Mouse (Mus musculus): ENCODE measurements around the gene Gse1. TPM values are rescaled to one million over a fixed set of nuclear protein-coding genes. Genes with fewer than 3 reads are reported as not detected.

The Gse1 gene
- polyA plus RNA-seq, 1 experiment from 2014 or later: 6.9 TPM

GRCm38 (mm10) chr8:120344583-120344982, 116.3 kb downstream of the Gse1 start:
- Histone ChIP-seq H3K4me1 (ENCODE audit: control insufficient read depth, insufficient read depth, low read length) (peaks cover 3% of the 10 kb centered on the region; the same call in 1 of the 2 replicates), H3K4me2 (ENCODE audit: low read depth, low read length) (no peak overlapping the region), H3K4me3 (replicated peaks; ENCODE audit: low read length) (no peak overlapping the region), H3K36me3 (ENCODE audit: control insufficient read depth, insufficient read depth, low read length) (no peaks in the 10 kb centered on the region), H3K27me3 (ENCODE audit: control insufficient read depth, insufficient read depth, low read length) (no peaks in the 10 kb centered on the region), H3K9me3 (replicated peaks; ENCODE audit: control insufficient read depth, low read length) (no peaks in the 10 kb centered on the region), H3K9ac (ENCODE audit: low read length) (no peak overlapping the region), H3K27ac (ENCODE audit: low read length) (no peak overlapping the region)
- WGBS: 50% methylated on average over 13 of the region's 13 CpGs
- ATAC-seq (ENCODE audit: insufficient read depth, low FRiP score): no peak

- no peak overlapping the region for H3K4me3 ChIP-seq (replicated peaks; ENCODE audit: low read length)
- no peaks in the 10 kb centered on the region for H3K27me3 ChIP-seq (ENCODE audit: control insufficient read depth, insufficient read depth, low read length)
- ATAC-seq (ENCODE audit: insufficient read depth, low FRiP score): no peak
- H3K4me2 ChIP-seq (ENCODE audit: low read depth, low read length): no peak overlapping the region
- no peaks in the 10 kb centered on the region for H3K9me3 ChIP-seq (replicated peaks; ENCODE audit: control insufficient read depth, low read length)
- 82% methylated on average over 21 of the region's 21 CpGs for WGBS
- peak overlapping the region; percentile 12; the same call in 1 of the 2 replicates for H3K9ac ChIP-seq (ENCODE audit: low read length)
- no peaks in the 10 kb centered on the region for H3K36me3 ChIP-seq (ENCODE audit: control insufficient read depth, insufficient read depth, low read length)
- peaks cover 13% of the 10 kb centered on the region for H3K4me1 ChIP-seq (ENCODE audit: control insufficient read depth, insufficient read depth, low read length)
- H3K27ac ChIP-seq (ENCODE audit: low read length): no peak overlapping the region
Measured at GRCm38 (mm10) chr8:120347734-120348341, 119.6 kb downstream of the Gse1 start.

- 53% methylated on average over 11 of the region's 11 CpGs for WGBS
- H3K4me2 ChIP-seq (ENCODE audit: low read depth, low read length): no peak overlapping the region
- no peak for ATAC-seq (ENCODE audit: insufficient read depth, low FRiP score)
Measured at GRCm38 (mm10) chr8:120348922-120349321, 120.7 kb downstream of the Gse1 start.

GRCm38 (mm10) chr8:120351332-120352071, 123.2 kb downstream of the Gse1 start:
- H3K4me3 ChIP-seq (replicated peaks; ENCODE audit: low read length): no peak overlapping the region
- H3K36me3 ChIP-seq (ENCODE audit: control insufficient read depth, insufficient read depth, low read length): no peaks in the 10 kb centered on the region
- H3K4me1 ChIP-seq (ENCODE audit: control insufficient read depth, insufficient read depth, low read length): peaks cover 19% of the 10 kb centered on the region
- WGBS: 62% methylated on average over 7 of the region's 7 CpGs
- no peaks in the 10 kb centered on the region for H3K9me3 ChIP-seq (replicated peaks; ENCODE audit: control insufficient read depth, low read length)
- H3K27me3 ChIP-seq (ENCODE audit: control insufficient read depth, insufficient read depth, low read length): no peaks in the 10 kb centered on the region
- H3K27ac ChIP-seq (ENCODE audit: low read length): no peak overlapping the region
- no peak overlapping the region for H3K4me2 ChIP-seq (ENCODE audit: low read depth, low read length)
- no peak overlapping the region for H3K9ac ChIP-seq (ENCODE audit: low read length)
- ATAC-seq (ENCODE audit: insufficient read depth, low FRiP score): no peak

More at GRCm38 (mm10) chr8:120348922-120349321, 120.7 kb downstream of the Gse1 start:
- peaks cover 13% of the 10 kb centered on the region for H3K4me1 ChIP-seq (ENCODE audit: control insufficient read depth, insufficient read depth, low read length)
- no peak overlapping the region for H3K4me3 ChIP-seq (replicated peaks; ENCODE audit: low read length)
- H3K27me3 ChIP-seq (ENCODE audit: control insufficient read depth, insufficient read depth, low read length): no peaks in the 10 kb centered on the region
- no peaks in the 10 kb centered on the region for H3K9me3 ChIP-seq (replicated peaks; ENCODE audit: control insufficient read depth, low read length)
- no peak overlapping the region for H3K27ac ChIP-seq (ENCODE audit: low read length)
- H3K9ac ChIP-seq (ENCODE audit: low read length): no peak overlapping the region
- no peaks in the 10 kb centered on the region for H3K36me3 ChIP-seq (ENCODE audit: control insufficient read depth, insufficient read depth, low read length)

GRCm38 (mm10) chr8:120352096-120352495, 123.8 kb downstream of the Gse1 start:
- WGBS: 48% methylated on average over 10 of the region's 10 CpGs
- no peak for ATAC-seq (ENCODE audit: insufficient read depth, low FRiP score)
- H3K9ac ChIP-seq (ENCODE audit: low read length): no peak overlapping the region

GRCm38 (mm10) chr8:120356067-120356466, 127.8 kb downstream of the Gse1 start:
- ATAC-seq (ENCODE audit: insufficient read depth, low FRiP score): no peak
- H3K4me2 ChIP-seq (ENCODE audit: low read depth, low read length): no peak overlapping the region
- H3K9ac ChIP-seq (ENCODE audit: low read length): no peak overlapping the region
- H3K27me3 ChIP-seq (ENCODE audit: control insufficient read depth, insufficient read depth, low read length): no peaks in the 10 kb centered on the region
- H3K4me1 ChIP-seq (ENCODE audit: control insufficient read depth, insufficient read depth, low read length): peaks cover 16% of the 10 kb centered on the region
- 52% methylated on average over 9 of the region's 9 CpGs for WGBS
- no peaks in the 10 kb centered on the region for H3K9me3 ChIP-seq (replicated peaks; ENCODE audit: control insufficient read depth, low read length)
- H3K36me3 ChIP-seq (ENCODE audit: control insufficient read depth, insufficient read depth, low read length): no peaks in the 10 kb centered on the region
- H3K27ac ChIP-seq (ENCODE audit: low read length): no peak overlapping the region
- H3K4me3 ChIP-seq (replicated peaks; ENCODE audit: low read length): no peak overlapping the region

More at GRCm38 (mm10) chr8:120352096-120352495, 123.8 kb downstream of the Gse1 start:
- Histone ChIP-seq H3K36me3 (ENCODE audit: control insufficient read depth, insufficient read depth, low read length) (no peaks in the 10 kb centered on the region), H3K27me3 (ENCODE audit: control insufficient read depth, insufficient read depth, low read length) (no peaks in the 10 kb centered on the region), H3K4me3 (replicated peaks; ENCODE audit: low read length) (no peak overlapping the region), H3K4me2 (ENCODE audit: low read depth, low read length) (no peak overlapping the region), H3K4me1 (ENCODE audit: control insufficient read depth, insufficient read depth, low read length) (peaks cover 19% of the 10 kb centered on the region), H3K9me3 (replicated peaks; ENCODE audit: control insufficient read depth, low read length) (no peaks in the 10 kb centered on the region), H3K27ac (ENCODE audit: low read length) (no peak overlapping the region)

GRCm38 (mm10) chr8:120357504-120357903, 129.2 kb downstream of the Gse1 start:
- Histone ChIP-seq H3K27me3 (ENCODE audit: control insufficient read depth, insufficient read depth, low read length) (no peaks in the 10 kb centered on the region), H3K9ac (ENCODE audit: low read length) (no peak overlapping the region), H3K4me3 (replicated peaks; ENCODE audit: low read length) (no peak overlapping the region), H3K4me2 (ENCODE audit: low read depth, low read length) (no peak overlapping the region), H3K36me3 (ENCODE audit: control insufficient read depth, insufficient read depth, low read length) (no peaks in the 10 kb centered on the region), H3K4me1 (ENCODE audit: control insufficient read depth, insufficient read depth, low read length) (peaks cover 6% of the 10 kb centered on the region; the same call in 1 of the 2 replicates), H3K9me3 (replicated peaks; ENCODE audit: control insufficient read depth, low read length) (no peaks in the 10 kb centered on the region), H3K27ac (ENCODE audit: low read length) (no peak overlapping the region)
- WGBS: 79% methylated on average over 6 of the region's 6 CpGs
- ATAC-seq (ENCODE audit: insufficient read depth, low FRiP score): no peak

- H3K4me1 ChIP-seq (ENCODE audit: control insufficient read depth, insufficient read depth, low read length): peaks cover 10% of the 10 kb centered on the region
- H3K36me3 ChIP-seq (ENCODE audit: control insufficient read depth, insufficient read depth, low read length): no peaks in the 10 kb centered on the region
- WGBS: 74% methylated on average over 8 of the region's 8 CpGs
- no peak for ATAC-seq (ENCODE audit: insufficient read depth, low FRiP score)
- H3K4me3 ChIP-seq (replicated peaks; ENCODE audit: low read length): no peak overlapping the region
- no peak overlapping the region for H3K27ac ChIP-seq (ENCODE audit: low read length)
- no peak overlapping the region for H3K4me2 ChIP-seq (ENCODE audit: low read depth, low read length)
- H3K27me3 ChIP-seq (ENCODE audit: control insufficient read depth, insufficient read depth, low read length): no peaks in the 10 kb centered on the region
- no peak overlapping the region for H3K9ac ChIP-seq (ENCODE audit: low read length)
- H3K9me3 ChIP-seq (replicated peaks; ENCODE audit: control insufficient read depth, low read length): no peaks in the 10 kb centered on the region
Measured at GRCm38 (mm10) chr8:120361301-120361700, 133.0 kb downstream of the Gse1 start.

- H3K4me3 ChIP-seq (replicated peaks; ENCODE audit: low read length): no peak overlapping the region
- H3K9ac ChIP-seq (ENCODE audit: low read length): no peak overlapping the region
- H3K27me3 ChIP-seq (ENCODE audit: control insufficient read depth, insufficient read depth, low read length): no peaks in the 10 kb centered on the region
- H3K27ac ChIP-seq (ENCODE audit: low read length): no peak overlapping the region
- no peaks in the 10 kb centered on the region for H3K9me3 ChIP-seq (replicated peaks; ENCODE audit: control insufficient read depth, low read length)
- WGBS: 52% methylated on average over 10 of the region's 10 CpGs
- no peaks in the 10 kb centered on the region for H3K36me3 ChIP-seq (ENCODE audit: control insufficient read depth, insufficient read depth, low read length)
- ATAC-seq (ENCODE audit: insufficient read depth, low FRiP score): no peak
- peaks cover 30% of the 10 kb centered on the region for H3K4me1 ChIP-seq (ENCODE audit: control insufficient read depth, insufficient read depth, low read length)
- no peak overlapping the region for H3K4me2 ChIP-seq (ENCODE audit: low read depth, low read length)
Measured at GRCm38 (mm10) chr8:120363552-120364071, 135.4 kb downstream of the Gse1 start.

Data from stomach, embryonic 16.5 days (tissue).